Mouse (Mus musculus) stomach, postnatal 0 days (tissue): Measurements from ENCODE around the gene Csnk1d. TPM values are rescaled to one million over a fixed set of nuclear protein-coding genes. Genes with fewer than 3 reads are reported as not detected.

Source experiments
- ATAC-seq: fragments of 200-750 bp; cut with Nextera tagmentation; 2 replicates; pipeline ENCODE4 v1.8.0; 2017; ENCODE audit not compliant: low FRiP score, low TSS enrichment
- DNase-seq: peaks from one replicate; pipeline ENCODE4 v3.0.0-alpha.2; 2016; ENCODE audit warnings: low spot score
- H3K27ac ChIP-seq: fragments of 300-500 bp; sonication (generic); replicated peaks from 2 replicates; pipeline ENCODE4 v1.5.1; 2014; ENCODE audit warnings: mild to moderate bottlenecking, control low read depth
- H3K27me3 ChIP-seq: fragments of 300-500 bp; sonication (generic); 2 replicates; pipeline ENCODE4 v1.6.1; 2014; ENCODE audit warnings: low read length; ENCODE audit not compliant: control insufficient read depth, insufficient read depth
- H3K36me3 ChIP-seq: fragments of 300-500 bp; sonication (generic); 2 replicates; pipeline ENCODE4 v1.6.1; 2014; ENCODE audit warnings: low read length, mixed read lengths; ENCODE audit not compliant: control insufficient read depth, insufficient read depth
- H3K4me1 ChIP-seq: fragments of 300-500 bp; sonication (generic); replicated peaks from 2 replicates; pipeline ENCODE4 v1.6.1; 2014; ENCODE audit warnings: antibody characterized with exemption; ENCODE audit not compliant: control insufficient read depth, insufficient read depth
- H3K4me2 ChIP-seq: fragments of 300-500 bp; sonication (generic); replicated peaks from 2 replicates; pipeline ENCODE4 v1.6.1; 2014; ENCODE audit warnings: low read depth, mild to moderate bottlenecking, control low read depth, moderate library complexity
- H3K4me3 ChIP-seq: fragments of 300-500 bp; sonication (generic); 2 replicates; pipeline ENCODE4 v1.5.1; 2014; ENCODE audit warnings: low read depth, low read length, control low read depth
- H3K9ac ChIP-seq: fragments of 300-500 bp; sonication (generic); 2 replicates; pipeline ENCODE4 v1.6.1; 2014; ENCODE audit warnings: mild to moderate bottlenecking, low read length, control low read depth, mixed read lengths
- H3K9me3 ChIP-seq: fragments of 300-500 bp; sonication (generic); 2 replicates; pipeline ENCODE4 v1.6.1; 2016; ENCODE audit warnings: low read length; ENCODE audit not compliant: control insufficient read depth
- CTCF ChIP-seq: IDR thresholded peaks from 2 replicates; pipeline ENCODE4 v1.5.1; 2016; ENCODE audit warnings: antibody characterized with exemption, low read depth, mild to moderate bottlenecking, moderate library complexity
- EP300 ChIP-seq: optimal IDR thresholded peaks from 2 replicates; pipeline ENCODE3; 2016; ENCODE audit warnings: antibody characterized with exemption
- WGBS: fragments of 180-500 bp; shearing (Covaris S2); extraction: QIAGEN DNeasy Blood & Tissue Kit; methylation state at CpG from one replicate; pipeline ENCODE4 v1.1.7; 2014; 5-methylcytosine and 5-hydroxymethylcytosine counted together
- polyA plus RNA-seq: library from polyadenylated mRNA; unstranded; fragments of >200 nt; fragmentation: Nextera tagmentation; extraction: Ambion mirVana; gene quantifications from 2 replicates; pipeline ENCODE4 v1.2.1, GENCODE M21; 2015

Csnk1d gene
- polyA plus RNA-seq, 1 experiment from 2014 or later = 60.7 TPM

DNA sequence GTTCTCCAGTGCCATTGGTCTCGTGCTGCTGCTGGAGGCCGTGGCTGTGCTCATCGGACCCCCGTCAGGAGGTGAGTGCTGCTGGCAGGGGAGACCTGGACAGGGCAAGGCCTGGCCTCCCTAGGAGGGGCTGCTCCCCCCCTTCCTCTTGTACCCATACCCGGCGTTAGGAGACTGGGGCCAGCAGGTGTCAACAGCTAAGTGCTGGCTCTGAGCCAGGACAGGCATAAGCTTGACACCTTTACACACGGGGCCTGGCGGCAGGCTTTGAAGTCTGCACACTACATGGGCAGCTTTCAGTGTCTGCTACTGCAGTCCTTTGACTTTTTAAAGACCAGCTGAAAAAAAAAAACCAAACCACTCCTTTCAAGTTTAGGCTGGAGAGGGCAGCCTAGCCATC lies 34.1 kb downstream of the Csnk1d start:
- 61% methylated on average over 8 of the region's 8 CpGs for WGBS
- H3K4me2 ChIP-seq = no peak overlapping the region
- H3K27ac ChIP-seq = no peak overlapping the region
- H3K4me3 ChIP-seq = no peak overlapping the region
- H3K9ac ChIP-seq = no peak overlapping the region
- no peaks in the 10 kb centered on the region for H3K9me3 ChIP-seq
- ATAC-seq (no peak), DNase-seq (peak; percentile 56)
- H3K4me1 ChIP-seq = no peaks in the 10 kb centered on the region; the same call in 1 of the 2 replicates
- no peaks in the 10 kb centered on the region for H3K27me3 ChIP-seq
- no peak for TF ChIP-seq CTCF
- H3K36me3 ChIP-seq = peaks cover 2% of the 10 kb centered on the region; the same call in 1 of the 2 replicates

DNA sequence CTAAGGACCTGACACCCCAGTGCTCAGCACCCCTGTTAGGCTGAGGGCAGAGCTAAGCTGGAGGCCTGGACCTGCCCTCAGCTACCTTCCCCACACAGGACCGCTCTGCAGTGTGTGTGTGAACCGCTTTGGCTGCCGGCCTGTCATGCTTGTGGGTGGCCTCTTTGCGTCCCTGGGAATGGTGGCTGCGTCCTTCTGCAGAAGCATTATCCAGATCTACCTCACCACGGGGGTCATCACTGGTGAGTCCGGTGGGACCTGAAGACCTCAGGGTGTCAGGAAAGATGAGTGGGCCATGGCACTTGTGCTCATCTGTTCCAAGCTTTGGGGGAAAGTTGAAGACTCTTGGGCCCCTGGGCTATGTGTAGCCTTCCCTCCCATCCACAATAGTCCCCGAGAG lies 35.4 kb downstream of the Csnk1d start:
- TF ChIP-seq EP300 (no peak), CTCF (no peak)
- H3K4me2 ChIP-seq = no peak overlapping the region
- no peak overlapping the region for H3K9ac ChIP-seq
- H3K4me1 ChIP-seq = peaks cover 2% of the 10 kb centered on the region; the same call in 1 of the 2 replicates
- no peaks in the 10 kb centered on the region for H3K9me3 ChIP-seq
- H3K4me3 ChIP-seq = no peak overlapping the region
- DNase-seq (no peak), ATAC-seq (no peak)
- WGBS = 96% methylated on average over 8 of the region's 8 CpGs
- no peaks in the 10 kb centered on the region; the same call in 1 of the 2 replicates for H3K36me3 ChIP-seq
- H3K27me3 ChIP-seq = no peaks in the 10 kb centered on the region
- no peak overlapping the region for H3K27ac ChIP-seq

DNA sequence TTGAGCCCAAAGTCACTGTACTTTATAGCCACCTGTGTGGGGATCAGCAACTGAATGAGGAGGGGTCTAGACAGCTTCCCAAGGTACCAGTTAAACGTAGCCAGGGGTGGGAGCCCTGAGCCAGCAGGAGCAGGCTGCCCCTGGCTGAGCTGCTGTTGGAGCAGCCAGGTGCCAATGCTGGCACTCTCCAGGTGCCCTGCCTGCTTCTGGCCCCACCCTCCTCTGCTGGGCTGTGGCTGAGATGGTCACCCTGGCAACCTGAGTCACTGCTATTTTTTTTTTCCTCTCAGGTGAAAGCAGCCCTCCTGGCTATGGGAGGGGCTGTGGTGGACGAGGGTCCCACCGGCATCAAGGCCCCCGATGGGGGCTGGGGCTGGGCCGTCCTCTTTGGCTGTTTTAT lies 36.2 kb downstream of the Csnk1d start:
- ATAC-seq (peak; percentile 55; the same call in 1 of the 2 replicates), DNase-seq (peak; percentile 84)
- H3K4me1 ChIP-seq = peaks cover 7% of the 10 kb centered on the region
- TF ChIP-seq EP300 = no peak
- TF ChIP-seq CTCF = no peak
- no peaks in the 10 kb centered on the region for H3K27me3 ChIP-seq
- no peak overlapping the region for H3K4me2 ChIP-seq
- H3K36me3 ChIP-seq = no peaks in the 10 kb centered on the region; the same call in 1 of the 2 replicates
- 48% methylated on average over 5 of the region's 5 CpGs for WGBS
- H3K9me3 ChIP-seq = no peaks in the 10 kb centered on the region
- H3K27ac ChIP-seq = no peak overlapping the region; the same call in 1 of the 2 replicates
- no peak overlapping the region for H3K9ac ChIP-seq
- no peak overlapping the region for H3K4me3 ChIP-seq

DNA sequence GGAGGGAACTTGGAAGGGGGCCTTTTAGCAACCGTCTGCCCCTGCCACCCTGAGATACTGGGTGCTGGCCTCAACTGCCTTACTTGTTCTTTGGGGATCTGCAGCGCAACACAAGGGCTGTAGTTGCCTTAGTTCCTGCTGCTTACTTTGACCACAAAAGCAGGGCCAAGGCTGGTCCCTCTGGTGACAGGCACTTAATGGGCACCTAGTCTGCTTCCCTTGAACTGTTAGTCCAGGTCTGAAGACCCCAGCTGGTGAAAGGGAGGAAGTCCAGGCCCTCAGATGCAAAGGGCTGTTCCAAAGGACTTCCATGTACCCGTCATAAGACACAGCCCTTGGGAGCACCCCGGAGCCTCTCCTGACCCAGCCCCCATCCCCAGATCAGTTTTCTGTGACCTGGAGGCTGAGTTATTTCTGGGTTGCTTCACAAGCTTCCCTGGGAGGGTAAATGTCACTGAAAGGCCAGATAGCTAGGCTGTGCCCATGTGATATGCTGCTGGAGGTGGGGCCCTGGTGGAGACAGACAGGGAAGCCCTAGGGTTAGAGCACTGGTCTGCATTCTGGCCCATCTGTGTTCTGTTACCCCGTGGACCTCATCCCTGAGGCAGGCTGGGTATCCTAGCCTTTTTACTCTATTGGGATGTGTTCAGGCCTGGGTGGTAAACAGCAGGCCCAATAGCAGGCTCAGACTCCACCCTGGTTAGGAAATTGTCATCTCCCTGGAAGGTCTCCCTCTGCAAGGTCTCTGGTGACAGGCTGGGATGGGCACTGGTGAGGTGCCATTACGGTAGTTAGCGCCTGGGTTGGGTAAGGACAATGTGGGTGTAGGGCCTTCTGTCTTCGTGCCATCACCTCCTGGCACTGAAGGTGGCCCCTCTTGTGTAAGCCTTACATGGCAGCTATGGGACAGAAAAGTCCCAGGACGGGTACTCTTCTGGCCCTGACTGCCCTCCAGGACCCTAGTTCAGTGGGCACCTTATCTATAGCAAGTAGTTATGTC lies 39.1 kb downstream of the Csnk1d start:
- DNase-seq (no peak), ATAC-seq (no peak)
- Histone ChIP-seq H3K36me3 (no peaks in the 10 kb centered on the region), H3K9ac (no peak overlapping the region), H3K27ac (no peak overlapping the region), H3K4me3 (no peak overlapping the region), H3K4me1 (peaks cover 9% of the 10 kb centered on the region), H3K9me3 (no peaks in the 10 kb centered on the region), H3K4me2 (no peak overlapping the region), H3K27me3 (no peaks in the 10 kb centered on the region)
- 82% methylated on average over 9 of the region's 9 CpGs for WGBS
- TF ChIP-seq EP300 (no peak), CTCF (no peak)

DNA sequence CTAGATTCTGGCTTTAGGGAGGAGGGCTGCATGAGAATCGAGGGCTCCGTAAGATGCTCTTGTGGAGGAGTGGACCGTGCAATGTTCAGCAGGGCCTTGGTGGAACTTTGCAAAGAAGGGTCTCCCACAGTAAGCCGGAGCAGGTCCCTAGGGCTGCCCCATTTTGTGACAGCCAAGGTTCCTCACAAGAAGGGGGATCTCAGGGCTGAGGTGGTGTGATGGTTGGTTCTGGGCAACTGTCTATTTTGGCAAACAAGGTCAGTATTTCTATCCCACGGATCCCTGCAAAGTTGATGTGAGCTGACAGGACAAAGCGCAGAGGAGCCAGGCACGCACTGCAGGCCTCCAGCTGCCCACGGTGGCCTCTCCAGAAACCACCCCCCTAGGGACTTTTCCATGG lies 39.9 kb downstream of the Csnk1d start:
- DNase-seq (no peak), ATAC-seq (no peak)
- H3K4me3 ChIP-seq = peak overlapping the region; percentile 47; the same call in 1 of the 2 replicates
- WGBS = 37% methylated on average over 8 of the region's 8 CpGs
- TF ChIP-seq CTCF = no peak
- TF ChIP-seq EP300 = no peak
- no peaks in the 10 kb centered on the region for H3K9me3 ChIP-seq
- H3K27me3 ChIP-seq = no peaks in the 10 kb centered on the region
- peak overlapping the region; percentile 76 for H3K4me2 ChIP-seq
- no peak overlapping the region for H3K27ac ChIP-seq
- no peak overlapping the region for H3K9ac ChIP-seq
- peaks cover 9% of the 10 kb centered on the region for H3K4me1 ChIP-seq
- no peaks in the 10 kb centered on the region for H3K36me3 ChIP-seq
